In genomic region chr6:34046551-34047186, GRCm38 (mm10) we compare ENCODE assay signal across 17 mouse cellular contexts. TPM values are rescaled to one million over a fixed set of nuclear protein-coding genes. Genes with fewer than 3 reads are reported as not detected.
A peak's percentile ranks its signal among the peaks of the same experiment; 100 is the strongest.
DNase-seq lines count a peak whose midpoint lies in the region; ATAC-seq lines count a peak whose summit lies in the region.
"Had no signal": no experiment of that assay in that cellular context is flagged by ENCODE, and none has a peak within 500 bp of the region (broad histone marks: within the 10 kb centered on the region; RNA-seq: fewer than 3 reads in every experiment).

No protein-coding gene starts in this region.

- H3K27ac ChIP-seq in intestine, embryonic 14.5 days (ENCODE audit: low read depth) = no peak overlapping the region
- no peak overlapping the region for H3K27ac ChIP-seq in intestine, embryonic 16.5 days (ENCODE audit: low read length)
- H3K27ac ChIP-seq in embryonic facial prominence, embryonic 14.5 days (replicated peaks; ENCODE audit: low read depth, low read length) = no peak overlapping the region
- H3K27ac ChIP-seq: hindbrain, postnatal 0 days had no signal

- no peak overlapping the region for H3K4me3 ChIP-seq in intestine, embryonic 14.5 days (ENCODE audit: low read depth, low read length)
- no peak overlapping the region for H3K4me3 ChIP-seq in intestine, embryonic 16.5 days (ENCODE audit: low read length)
- H3K4me3 ChIP-seq in embryonic facial prominence, embryonic 14.5 days (ENCODE audit: low read depth, low read length) = no peak overlapping the region
- H3K4me3 ChIP-seq: heart, embryonic 12.5 days had no signal

- H3K9ac ChIP-seq in intestine, embryonic 14.5 days (ENCODE audit: low read length) = no peak overlapping the region
- H3K9ac ChIP-seq in intestine, embryonic 16.5 days (ENCODE audit: low read depth, low read length) = no peak overlapping the region
- no peak overlapping the region for H3K9ac ChIP-seq in embryonic facial prominence, embryonic 14.5 days (ENCODE audit: low read depth, low read length)
- H3K9ac ChIP-seq: heart, embryonic 12.5 days had no signal

- ATAC-seq in intestine, embryonic 14.5 days (replicated peaks; ENCODE audit: low FRiP score, low TSS enrichment, low read depth) = no peak
- no peak for ATAC-seq in intestine, embryonic 16.5 days
- peak; percentile 28; the same call in 1 of the 2 replicates for ATAC-seq in embryonic facial prominence, embryonic 14.5 days (ENCODE audit: low read depth)
- ATAC-seq: hindbrain, postnatal 0 days; midbrain, embryonic 16.5 days had no signal

- H3K9me3 ChIP-seq in intestine, embryonic 14.5 days (ENCODE audit: control insufficient read depth, low read length) = no peaks in the 10 kb centered on the region
- H3K9me3 ChIP-seq in intestine, embryonic 16.5 days (ENCODE audit: control insufficient read depth, low read length) = no peaks in the 10 kb centered on the region
- no peaks in the 10 kb centered on the region for H3K9me3 ChIP-seq in embryonic facial prominence, embryonic 14.5 days (ENCODE audit: control insufficient read depth, low read length)
- H3K9me3 ChIP-seq: heart, embryonic 12.5 days had no signal

- peak; percentile 52 for DNase-seq in intestine, embryonic 14.5 days (ENCODE audit: low spot score)
- peak; percentile 50 for DNase-seq in thymus, postnatal 0 days (ENCODE audit: low spot score)
- no peak for DNase-seq in thymus, adult 18-20 months
- no peak for DNase-seq in embryonic facial prominence, embryonic 14.5 days (ENCODE audit: low spot score)
- DNase-seq in right cerebral cortex, postnatal 36 days (ENCODE audit: low spot score in 2 of 2) = no peak
- DNase-seq in left cerebral cortex, adult 8-10 months (ENCODE audit: low spot score in 2 of 2) = no peak
- DNase-seq: cerebellum, adult 9-11 months; gastrocnemius, postnatal 36 days; heart, postnatal 36 days; kidney, adult 9 months; layer of hippocampus, postnatal 36 days; right cerebral cortex, postnatal 25 days had no signal

- no peaks in the 10 kb centered on the region for H3K4me1 ChIP-seq in intestine, embryonic 14.5 days (replicated peaks; ENCODE audit: control insufficient read depth, insufficient read depth, low read length)
- H3K4me1 ChIP-seq in intestine, embryonic 16.5 days (ENCODE audit: control insufficient read depth, insufficient read depth, low read length) = 0 out of 2 replicates have a peak, but pooled peaks cover 2% of the 10 kb centered on the region
- H3K4me1 ChIP-seq in embryonic facial prominence, embryonic 14.5 days (ENCODE audit: control insufficient read depth, insufficient read depth, low read length) = no peaks in the 10 kb centered on the region

- no peaks in the 10 kb centered on the region for H3K36me3 ChIP-seq in intestine, embryonic 14.5 days (ENCODE audit: control insufficient read depth, insufficient read depth, low read length)
- no peaks in the 10 kb centered on the region for H3K36me3 ChIP-seq in intestine, embryonic 16.5 days (ENCODE audit: control insufficient read depth, insufficient read depth, low read length)
- no peaks in the 10 kb centered on the region for H3K36me3 ChIP-seq in embryonic facial prominence, embryonic 14.5 days (ENCODE audit: control insufficient read depth, insufficient read depth, low read length)
- H3K36me3 ChIP-seq: heart, embryonic 12.5 days had no signal

- 81% methylated on average over 11 of the region's 11 CpGs for WGBS in intestine, embryonic 14.5 days
- 69% methylated on average over 11 of the region's 11 CpGs for WGBS in intestine, embryonic 16.5 days
- WGBS in embryonic facial prominence, embryonic 14.5 days = 73% methylated on average over 11 of the region's 11 CpGs

- H3K27me3 ChIP-seq in intestine, embryonic 14.5 days (replicated peaks; ENCODE audit: control insufficient read depth, insufficient read depth, low read length) = no peaks in the 10 kb centered on the region
- H3K27me3 ChIP-seq in intestine, embryonic 16.5 days (replicated peaks; ENCODE audit: control insufficient read depth, insufficient read depth, low read length) = no peaks in the 10 kb centered on the region
- no peaks in the 10 kb centered on the region for H3K27me3 ChIP-seq in embryonic facial prominence, embryonic 14.5 days (replicated peaks; ENCODE audit: control insufficient read depth, insufficient read depth, low read length)
- H3K27me3 ChIP-seq: heart, embryonic 12.5 days had no signal

- H3K4me2 ChIP-seq in intestine, embryonic 14.5 days (ENCODE audit: low read length) = no peak overlapping the region
- no peak overlapping the region for H3K4me2 ChIP-seq in intestine, embryonic 16.5 days (ENCODE audit: low read depth, low read length)
- no peak overlapping the region for H3K4me2 ChIP-seq in embryonic facial prominence, embryonic 14.5 days (ENCODE audit: low read depth, low read length)
- H3K4me2 ChIP-seq: heart, embryonic 12.5 days had no signal

RNA-seq across cellular contexts. Expression of gene Lrguk, which starts 17.4 kb away (rescaled TPM):
- polyA plus RNA-seq in intestine, embryonic 14.5 days (2014; fragmentation: Nextera tagmentation; extraction: Ambion mirVana) = 0.70 and 0.74 TPM in 2 replicates
- 0.42 and 0.45 TPM in 2 replicates for polyA plus RNA-seq in intestine, embryonic 16.5 days (2015; fragmentation: Nextera tagmentation; extraction: Ambion mirVana)
- polyA plus RNA-seq in thymus, postnatal 0 days (2015; fragmentation: Nextera tagmentation; extraction: Ambion mirVana) = 0.47 and 0.64 TPM in 2 replicates
- 1.1 and 1.6 TPM in 2 replicates for polyA plus RNA-seq in embryonic facial prominence, embryonic 14.5 days (2014; fragmentation: Nextera tagmentation; extraction: Ambion mirVana)
- 1 to 10 TPM; 2.4 to 3.3 (median 2.8) TPM for total RNA-seq in left cerebral cortex, adult 8-10 months (2022)
- polyA plus RNA-seq: liver, adult 2 months had no signal

Comparison
In these comparisons a context has a peak if more than half of its experiments do, and no peak if none do; other contexts are left out.
1. DNase-seq: peak in intestine, embryonic 14.5 days (single experiment) and thymus, postnatal 0 days (single experiment); none in thymus, adult 18-20 months (0 of 2), embryonic facial prominence, embryonic 14.5 days (single experiment), right cerebral cortex, postnatal 36 days (0 of 2) and left cerebral cortex, adult 8-10 months (0 of 2).